Mouse (Mus musculus): Measurements from ENCODE around the gene Rem2. TPM values are rescaled to one million over a fixed set of nuclear protein-coding genes. Genes with fewer than 3 reads are reported as not detected.

Gene Rem2
- polyA plus RNA-seq, 1 experiment from 2014 or later, result 2.1 TPM

Other genes starting within 250 kb of the Rem2 start
- 340 and 359 TPM in 2 replicates for gene Dad1, start 222.0 kb upstream of the Rem2 start, polyA plus RNA-seq (2015; fragmentation: Nextera tagmentation; extraction: Ambion mirVana)
- gene Abhd4, start 221.9 kb upstream of the Rem2 start, polyA plus RNA-seq (2015; fragmentation: Nextera tagmentation; extraction: Ambion mirVana), result 50.5 TPM in 2 replicates
- gene Olfr49, start 191.2 kb upstream of the Rem2 start, polyA plus RNA-seq (2015; fragmentation: Nextera tagmentation; extraction: Ambion mirVana), result not detected in 2 replicates
- 49.4 and 53.3 TPM in 2 replicates for gene Oxa1l, start 115.3 kb upstream of the Rem2 start, polyA plus RNA-seq (2015; fragmentation: Nextera tagmentation; extraction: Ambion mirVana)
- gene Slc7a7, start 58.3 kb upstream of the Rem2 start, polyA plus RNA-seq (2015; fragmentation: Nextera tagmentation; extraction: Ambion mirVana), result 4.5 and 6.2 TPM in 2 replicates
- 203 and 286 TPM in 2 replicates for gene Mrpl52, start 49.2 kb upstream of the Rem2 start, polyA plus RNA-seq (2015; fragmentation: Nextera tagmentation; extraction: Ambion mirVana)
- 202 and 208 TPM in 2 replicates for gene Mmp14, start 44.5 kb upstream of the Rem2 start, polyA plus RNA-seq (2015; fragmentation: Nextera tagmentation; extraction: Ambion mirVana)
- 29.7 and 33.1 TPM in 2 replicates for gene Lrp10, start 12.0 kb upstream of the Rem2 start, polyA plus RNA-seq (2015; fragmentation: Nextera tagmentation; extraction: Ambion mirVana)
- gene Prmt5, start 41.4 kb downstream of the Rem2 start, polyA plus RNA-seq (2015; fragmentation: Nextera tagmentation; extraction: Ambion mirVana), result 84.6 and 86.6 TPM in 2 replicates
- 53.1 and 54.5 TPM in 2 replicates for gene Haus4, start 78.5 kb downstream of the Rem2 start, polyA plus RNA-seq (2015; fragmentation: Nextera tagmentation; extraction: Ambion mirVana)
- 55.6 and 63.3 TPM in 2 replicates for gene Ajuba, start 101.5 kb downstream of the Rem2 start, polyA plus RNA-seq (2015; fragmentation: Nextera tagmentation; extraction: Ambion mirVana)
- gene 4931414P19Rik, start 129.9 kb downstream of the Rem2 start, polyA plus RNA-seq (2015; fragmentation: Nextera tagmentation; extraction: Ambion mirVana), result 8.9 and 9.1 TPM in 2 replicates
- gene Psmb5, start 141.9 kb downstream of the Rem2 start, polyA plus RNA-seq (2015; fragmentation: Nextera tagmentation; extraction: Ambion mirVana), result 390 and 393 TPM in 2 replicates
- gene Psmb11, start 145.3 kb downstream of the Rem2 start, polyA plus RNA-seq (2015; fragmentation: Nextera tagmentation; extraction: Ambion mirVana), result 0.06 TPM in 1 of 2 replicates, not detected in the other
- not detected in 2 replicates for gene Gm17606, start 164.9 kb downstream of the Rem2 start, polyA plus RNA-seq (2015; fragmentation: Nextera tagmentation; extraction: Ambion mirVana)
- 6.8 and 7.9 TPM in 2 replicates for gene Cdh24, start 165.3 kb downstream of the Rem2 start, polyA plus RNA-seq (2015; fragmentation: Nextera tagmentation; extraction: Ambion mirVana)
- 89.2 and 103 TPM in 2 replicates for gene 1700123O20Rik, start 210.1 kb downstream of the Rem2 start, polyA plus RNA-seq (2015; fragmentation: Nextera tagmentation; extraction: Ambion mirVana)
- 169 and 173 TPM in 2 replicates for gene Acin1, start 210.8 kb downstream of the Rem2 start, polyA plus RNA-seq (2015; fragmentation: Nextera tagmentation; extraction: Ambion mirVana)
- gene Gm29776, start 222.7 kb downstream of the Rem2 start, polyA plus RNA-seq (2015; fragmentation: Nextera tagmentation; extraction: Ambion mirVana), result 0.14 and 0.17 TPM in 2 replicates
- gene Cebpe, start 236.1 kb downstream of the Rem2 start, polyA plus RNA-seq (2015; fragmentation: Nextera tagmentation; extraction: Ambion mirVana), result not detected in 2 replicates